Mouse (Mus musculus): ENCODE data around the gene Ceacam3. TPM values are rescaled to one million over a fixed set of nuclear protein-coding genes. Genes with fewer than 3 reads are reported as not detected.
"Not testable (repeated sequence)": the region's sequence is repeated elsewhere in the genome, so short reads cannot be mapped to it uniquely, and the experiment has no call there.

Ceacam3 gene
- not detected for total RNA-seq (2021)
- long read RNA-seq, experiment 1 = 0 reads
- long read RNA-seq, experiment 2 = 0 reads

DNA sequence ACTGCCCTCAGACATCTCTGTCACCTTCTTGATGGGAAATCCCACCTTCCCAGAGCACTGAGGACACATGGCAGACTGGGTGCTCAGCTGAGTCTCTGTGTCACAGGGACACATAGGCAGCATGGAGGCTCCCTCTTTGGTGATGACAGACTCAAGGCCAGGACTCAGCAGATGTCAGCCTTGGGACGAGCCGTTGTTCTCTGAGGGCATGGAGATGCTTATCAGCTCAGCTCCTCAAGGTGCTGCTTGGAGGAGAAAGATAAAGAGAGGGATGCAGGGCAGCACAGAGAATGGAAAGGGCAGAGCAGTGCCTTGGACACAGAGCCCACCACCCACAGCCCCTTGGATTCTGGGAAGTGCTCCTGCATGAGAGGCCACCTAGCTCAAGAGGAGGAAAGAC lies at the start of gene Ceacam3:
Ceacam3 (plus strand) TSS at position 352 of the 400 bp plus-strand sequence.
- no peak for DNase-seq
- intact Hi-C loops (cut with DNase I) = no loop called here

DNA sequence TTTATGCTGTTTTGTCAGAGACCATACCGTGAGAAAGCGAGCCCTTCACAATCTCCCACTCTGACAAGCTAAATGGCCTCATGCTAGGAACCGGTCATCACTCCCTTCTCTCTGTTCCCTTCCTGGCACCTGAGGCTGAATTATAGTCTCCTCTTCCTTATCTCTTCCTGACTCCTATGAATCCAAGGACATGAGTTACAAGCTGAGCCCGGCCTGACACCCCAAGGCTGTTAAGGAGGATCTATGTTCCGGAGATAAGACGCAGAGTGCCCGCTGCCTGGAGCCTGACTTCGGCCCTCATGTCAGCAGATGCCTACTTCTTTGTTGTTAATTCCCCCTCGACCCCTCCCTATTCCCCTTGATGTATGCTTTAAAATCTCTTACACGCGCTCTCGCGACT lies 48.5 kb upstream of the Ceacam3 start:
- DNase-seq; intact Hi-C loops (cut with DNase I): not testable (repeated sequence)

- DNase-seq = no peak
- intact Hi-C loops (cut with DNase I) = no loop called here
Measured at GRCm38 (mm10) chr7:17135307-17135706, 14.8 kb upstream of the Ceacam3 start.

DNA sequence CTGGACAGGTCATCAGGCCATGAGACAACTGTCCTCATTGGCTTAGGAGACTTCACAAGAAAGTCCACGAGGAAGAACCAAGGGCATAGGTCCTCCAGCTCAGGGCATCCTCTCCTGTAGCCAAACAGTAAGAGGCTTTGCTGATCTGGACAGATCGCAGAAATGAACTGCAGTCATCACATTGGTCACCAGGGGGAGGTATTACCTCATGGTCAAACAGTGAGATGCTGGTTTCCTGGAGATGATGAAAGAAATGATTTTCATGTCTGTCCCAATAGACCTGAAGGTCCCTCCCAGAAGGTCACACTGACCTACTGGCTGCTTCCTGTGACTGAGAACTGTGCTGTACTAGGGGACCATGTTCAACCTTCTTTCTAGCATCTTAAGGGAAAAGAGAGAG lies 5.6 kb downstream of the Ceacam3 start:
- intact Hi-C loops (cut with DNase I) = no loop called here
- no peak for DNase-seq

DNA sequence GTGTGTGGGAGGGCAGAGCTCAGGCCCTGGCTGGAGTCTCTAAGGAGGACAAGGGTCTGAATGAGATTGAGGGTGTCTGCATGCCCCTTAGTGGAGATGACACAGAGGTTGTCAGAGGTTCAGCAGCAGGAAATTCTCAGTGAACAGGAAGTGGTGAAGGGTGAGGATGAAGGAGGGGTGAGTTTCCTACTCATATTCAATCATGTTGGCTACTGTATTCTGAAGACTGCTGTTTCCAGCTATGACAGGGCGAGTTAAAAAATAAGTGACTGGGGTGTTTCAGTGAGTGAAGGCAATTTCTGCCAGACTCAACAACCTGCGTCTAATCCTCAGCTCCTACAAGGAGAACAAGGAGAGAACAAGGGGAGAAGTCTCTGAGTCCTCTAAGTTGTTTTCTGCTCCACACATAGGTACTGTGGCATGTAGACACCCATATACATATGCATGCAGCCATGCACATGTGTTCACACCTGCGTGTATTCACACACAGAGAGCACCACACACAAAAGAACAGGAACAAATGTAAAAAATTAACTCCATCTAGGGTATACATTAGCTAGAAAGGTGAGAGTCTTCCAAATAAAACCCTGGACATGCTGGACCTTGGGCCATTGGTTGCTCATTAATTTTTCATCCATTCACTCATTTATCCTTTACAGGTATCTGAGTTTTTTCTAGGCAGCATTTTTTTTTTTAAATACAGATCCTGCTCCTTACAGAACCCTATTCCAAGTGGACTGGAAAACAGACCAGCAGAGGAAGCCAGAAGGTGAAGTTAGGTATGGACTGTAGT lies 7.0 kb downstream of the Ceacam3 start:
- intact Hi-C loops (cut with DNase I) = no loop called here
- DNase-seq = no peak

GRCm38 (mm10) chr7:17159011-17159410 lies 8.9 kb downstream of the Ceacam3 start:
- intact Hi-C loops (cut with DNase I) = no loop called here
- no peak for DNase-seq

DNA sequence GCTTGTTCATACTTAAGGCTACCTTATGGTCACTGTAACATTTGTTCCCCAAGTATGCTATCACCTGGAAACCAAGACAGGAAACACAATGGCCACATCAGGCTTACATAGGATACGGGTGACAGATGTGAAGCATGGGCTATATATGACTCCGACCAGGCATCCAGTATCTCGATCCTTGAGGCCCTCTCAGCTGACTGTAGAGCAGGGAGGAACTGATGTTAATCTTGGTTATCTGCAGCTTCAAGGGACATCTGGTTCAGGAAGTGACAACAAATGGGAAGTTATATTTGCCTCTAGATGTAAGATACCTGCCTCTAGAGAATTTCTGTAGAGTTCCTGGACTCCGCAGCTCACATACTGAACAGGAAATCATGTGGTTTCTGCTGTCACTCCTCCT lies 21.7 kb downstream of the Ceacam3 start:
- DNase-seq = no peak
- intact Hi-C loops (cut with DNase I) = no loop called here

GRCm38 (mm10) chr7:17203177-17203576 lies 53.1 kb downstream of the Ceacam3 start, which contains the start of gene Psg29:
Psg29 (plus strand) TSS chr7:17203477.
- intact Hi-C loops (cut with DNase I) = no loop called here
- no peak for DNase-seq

DNA sequence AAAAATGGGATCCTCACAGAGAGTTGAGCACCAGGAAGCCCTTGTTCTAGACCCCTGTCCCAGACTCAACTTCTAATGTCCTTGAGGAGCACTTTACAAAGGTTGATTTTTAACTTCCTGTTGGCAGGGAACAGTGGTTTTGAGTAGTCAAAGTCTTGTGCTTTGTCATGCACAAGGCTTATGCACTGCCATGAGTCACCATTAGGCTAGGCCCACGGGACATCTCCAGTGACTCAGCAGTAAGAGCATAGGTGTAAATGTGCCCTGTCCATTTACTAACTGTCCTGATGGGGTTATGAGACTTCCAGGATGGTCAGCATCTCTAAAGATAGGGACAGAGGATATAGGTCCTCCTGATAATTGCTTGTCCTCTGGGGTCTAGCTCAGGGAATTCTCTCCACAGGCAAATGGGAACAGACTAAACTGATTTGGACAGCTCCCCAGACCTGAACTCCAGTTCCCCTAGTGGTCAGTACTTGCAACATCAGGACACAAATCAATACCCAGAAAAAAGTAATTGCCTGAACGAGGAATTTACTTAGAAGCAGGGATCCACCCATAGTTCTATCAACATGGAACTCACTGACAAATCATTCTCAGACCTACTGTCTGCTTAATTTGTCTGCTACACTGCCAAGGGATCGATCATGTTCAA lies 55.6 kb downstream of the Ceacam3 start:
- intact Hi-C loops (cut with DNase I) = no loop called here
- no peak for DNase-seq

Other genes with a start within 250 kb of the Ceacam3 start
- gene Ptgir, start 243.8 kb upstream of the Ceacam3 start, total RNA-seq (2021) = 1 to 10 TPM; 1.1 to 1.2 TPM
- 100 to 1,000 TPM; 297 to 327 TPM for gene Calm3, start 226.2 kb upstream of the Ceacam3 start, total RNA-seq (2021)
- gene Pnmal2, start 205.6 kb upstream of the Ceacam3 start, total RNA-seq (2021) = 1 to 10 TPM; 1.5 to 2.2 TPM
- not detected for gene Pnmal1, start 190.6 kb upstream of the Ceacam3 start, total RNA-seq (2021)
- gene Gm42372, start 167.2 kb upstream of the Ceacam3 start, total RNA-seq (2021) = not detected
- gene Ccdc8, start 157.6 kb upstream of the Ceacam3 start, total RNA-seq (2021) = 1 to 10 TPM; 1.6 to 2.1 TPM
- 10 to 100 TPM; 62.4 to 62.7 TPM for gene Ppp5c, start 122.4 kb upstream of the Ceacam3 start, total RNA-seq (2021)
- 1 to 10 TPM; 1.2 to 1.3 TPM for gene Hif3a, start 87.9 kb upstream of the Ceacam3 start, total RNA-seq (2021)
- under 1 TPM; 0.07 to 0.13 TPM for gene Psg16, start 76.2 kb upstream of the Ceacam3 start, total RNA-seq (2021)
- not detected for gene Psg29, start 53.2 kb downstream of the Ceacam3 start, total RNA-seq (2021)